Mouse (Mus musculus): Measurements from ENCODE around the gene Dcbld2. TPM values are rescaled to one million over a fixed set of nuclear protein-coding genes. Genes with fewer than 3 reads are reported as not detected.

Dcbld2 gene
- total RNA-seq (2021) = 10 to 100 TPM; 11.2 to 11.6 TPM
- long read RNA-seq, experiment 1, full-length matches to known transcripts = 4 of 8 reads
- long read RNA-seq, experiment 1, partial matches to known transcripts = 1 of 8 reads
- long read RNA-seq, experiment 1, other reads (novel, unspliced or antisense) = 3 of 8 reads
- long read RNA-seq, experiment 2, full-length matches to known transcripts = 1 of 8 reads
- long read RNA-seq, experiment 2, partial matches to known transcripts = 1 of 8 reads
- long read RNA-seq, experiment 2, other reads (novel, unspliced or antisense) = 6 of 8 reads

GRCm38 (mm10) chr16:58408062-58408486, at the start of gene Dcbld2:
TSS of gene Dcbld2 (plus strand) at chr16:58408443.
- peak; percentile 98 for DNase-seq

GRCm38 (mm10) chr16:58377170-58377569, 31.1 kb upstream of the Dcbld2 start:
- no peak for DNase-seq

- no peak for DNase-seq
Observed at GRCm38 (mm10) chr16:58377756-58378503, 30.3 kb upstream of the Dcbld2 start.

DNA sequence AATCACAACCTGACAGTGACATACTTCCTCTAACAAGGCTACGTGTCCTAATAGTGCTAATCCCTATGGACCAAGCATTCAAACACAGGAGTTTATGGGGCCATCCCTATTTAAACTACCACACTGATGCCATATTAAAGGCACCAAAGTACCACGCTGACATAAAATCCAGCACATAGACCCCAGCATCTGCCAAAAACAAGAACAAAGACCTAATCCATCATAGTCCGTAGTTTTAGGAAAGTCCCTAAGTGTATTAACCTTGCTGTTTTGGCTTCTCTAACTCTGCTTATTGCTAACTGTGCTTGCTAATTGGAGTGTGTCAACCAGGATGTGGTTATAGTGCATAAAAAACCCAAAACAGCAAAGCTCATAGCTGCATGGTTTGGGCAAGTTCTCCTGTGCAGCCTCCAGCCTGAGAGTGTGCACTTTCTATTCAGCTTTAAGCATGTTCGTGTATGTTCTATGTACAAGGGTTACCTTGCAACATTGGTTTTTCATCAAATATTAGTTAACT, 21.9 kb upstream of the Dcbld2 start:
- DNase-seq = no peak

GRCm38 (mm10) chr16:58389143-58389755, 19.0 kb upstream of the Dcbld2 start:
- no peak for DNase-seq

DNA sequence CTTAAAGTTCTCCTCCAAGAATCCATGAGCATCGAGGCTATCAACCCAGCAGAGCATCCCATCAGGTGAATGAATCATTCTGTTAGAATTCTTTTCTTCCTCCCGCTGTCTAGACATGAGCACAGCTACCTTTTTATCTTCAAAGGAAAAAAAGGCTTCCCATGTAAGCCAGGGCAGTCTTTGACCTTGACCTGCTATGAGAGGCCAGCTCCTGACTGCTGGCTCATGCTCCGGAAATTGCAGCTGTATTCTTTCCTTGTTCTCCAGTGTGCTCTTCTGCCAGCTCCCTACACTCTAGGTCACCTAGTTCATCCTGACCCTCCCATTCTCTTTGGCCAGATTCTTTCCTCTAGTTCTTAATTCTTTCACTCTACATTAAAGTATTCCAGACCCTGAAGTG, 15.2 kb upstream of the Dcbld2 start:
- no peak for DNase-seq

- DNase-seq = no peak
Observed at GRCm38 (mm10) chr16:58394156-58394555, 14.1 kb upstream of the Dcbld2 start.

GRCm38 (mm10) chr16:58398604-58399003, 9.6 kb upstream of the Dcbld2 start:
- peak; percentile 38 for DNase-seq

DNA sequence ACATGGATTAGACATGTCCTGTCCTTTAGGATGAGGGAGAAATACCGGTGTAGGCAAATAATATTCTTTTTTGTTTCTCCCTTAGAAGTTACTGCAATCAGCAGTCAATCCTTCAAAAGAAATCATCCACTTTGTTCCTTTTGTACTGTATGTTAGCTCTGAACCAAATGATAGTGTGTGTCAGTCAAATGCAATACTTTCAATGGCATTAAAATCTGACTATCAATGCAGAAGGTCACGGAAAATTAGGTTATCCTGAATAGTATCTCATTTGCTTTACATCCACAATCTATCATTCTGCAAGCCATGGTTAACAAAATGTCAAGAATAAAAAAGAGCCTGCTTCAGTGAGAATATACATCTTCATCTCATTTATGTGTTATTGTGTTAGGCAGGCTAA, 7.2 kb upstream of the Dcbld2 start:
- DNase-seq = no peak

DNA sequence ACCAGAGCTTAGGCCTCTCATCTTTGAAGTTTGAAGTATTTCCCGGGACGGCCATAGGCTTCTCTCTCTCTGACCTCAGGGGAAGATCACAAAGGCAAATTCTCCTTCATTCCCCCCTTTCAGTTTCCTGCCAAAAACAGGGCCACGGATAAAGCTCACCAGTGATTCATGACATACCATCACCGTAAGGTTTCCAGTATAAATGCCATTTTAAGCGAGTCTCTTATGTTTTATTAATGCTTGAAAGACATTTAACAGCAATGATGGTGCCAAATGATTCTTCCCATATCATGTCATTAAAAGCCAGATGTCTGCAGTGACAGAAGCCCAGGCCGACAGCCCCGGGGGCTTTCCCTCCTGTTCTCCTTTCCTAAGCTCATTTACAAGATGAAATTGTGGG, 3.6 kb upstream of the Dcbld2 start:
- DNase-seq = no peak

DNA sequence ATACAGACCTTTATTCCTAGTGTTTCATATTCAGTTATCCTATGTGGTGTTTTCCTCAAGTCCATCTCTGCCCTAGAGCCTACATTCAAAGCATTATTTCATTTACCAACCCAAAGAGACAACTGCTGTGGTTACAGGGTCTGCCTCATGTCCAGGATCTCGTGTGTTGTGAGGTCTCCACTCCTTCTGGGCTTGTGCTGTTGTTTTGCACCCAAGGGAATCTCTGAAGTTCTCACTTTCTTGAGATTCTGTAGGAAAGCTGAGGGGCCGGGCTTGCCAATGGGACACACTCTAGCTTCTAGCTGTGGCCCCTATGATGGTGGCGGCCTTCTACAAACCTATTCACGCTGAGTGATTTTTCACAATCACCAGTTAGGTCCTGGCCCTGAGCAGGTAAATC, 3.0 kb upstream of the Dcbld2 start:
- DNase-seq = no peak

DNA sequence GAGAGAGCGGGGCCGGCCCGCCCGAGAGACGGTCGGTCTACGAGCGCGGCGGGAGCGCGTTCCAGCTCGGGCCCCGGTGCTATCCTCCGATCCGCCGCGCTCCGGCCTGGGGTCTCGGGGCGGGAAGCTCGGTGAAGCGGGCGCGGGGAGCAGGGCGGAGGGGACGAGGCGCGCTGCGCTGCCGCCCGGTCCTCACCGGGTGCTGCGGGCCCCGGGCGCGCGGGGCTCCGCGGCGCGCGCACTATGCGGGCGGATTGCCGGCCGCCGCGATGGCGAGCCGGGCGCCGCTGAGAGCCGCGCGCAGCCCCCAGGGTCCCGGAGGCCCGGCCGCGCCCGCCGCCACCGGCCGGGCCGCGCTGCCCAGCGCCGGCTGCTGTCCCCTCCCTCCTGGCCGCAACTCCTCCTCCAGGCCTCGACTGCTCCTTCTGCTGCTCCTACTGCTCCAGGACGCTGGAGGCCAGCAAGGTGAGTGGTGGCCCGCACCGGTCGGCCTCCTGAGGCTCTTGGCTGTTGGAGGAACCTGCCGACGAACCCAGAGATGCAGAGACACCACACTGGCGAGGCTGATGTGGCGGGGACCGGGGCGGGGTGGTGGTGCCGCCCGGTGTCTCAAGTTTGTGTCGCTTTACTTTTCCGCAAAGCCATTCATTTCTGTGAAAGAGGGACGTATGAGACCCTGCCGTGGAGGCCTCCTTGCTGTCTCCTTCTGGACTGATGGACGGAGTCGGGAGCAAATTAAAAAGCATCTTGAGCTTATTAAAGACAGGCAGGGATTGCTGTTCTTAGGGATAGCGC, 441 bp downstream of the Dcbld2 start:
- peak; percentile 44 for DNase-seq

GRCm38 (mm10) chr16:58409825-58410224, 1.6 kb downstream of the Dcbld2 start:
- DNase-seq = no peak

GRCm38 (mm10) chr16:58414801-58415200, 6.6 kb downstream of the Dcbld2 start:
- no peak for DNase-seq

- DNase-seq = no peak
Observed at GRCm38 (mm10) chr16:58415500-58415899, 7.3 kb downstream of the Dcbld2 start.

GRCm38 (mm10) chr16:58421696-58422354, 13.6 kb downstream of the Dcbld2 start:
- DNase-seq = peak; percentile 14

DNA sequence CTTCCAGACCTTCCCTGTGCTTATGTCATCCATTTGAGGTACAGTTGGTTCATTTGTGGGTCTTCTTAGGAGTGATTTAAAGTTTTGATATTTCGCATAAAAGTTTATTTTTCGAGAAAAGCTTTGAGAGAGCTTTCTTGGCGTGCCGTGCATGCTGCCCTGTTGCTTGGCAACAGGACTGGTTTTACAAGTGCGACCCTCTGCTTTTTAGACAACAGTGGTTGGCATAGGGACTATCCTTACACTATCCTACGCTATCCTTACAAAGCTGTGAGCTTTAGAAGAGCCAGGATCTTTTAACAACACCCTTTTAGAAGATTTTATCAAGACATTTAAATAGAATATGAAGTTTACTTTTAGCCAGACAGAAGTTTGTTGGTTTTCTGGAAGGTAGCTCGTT, 22.0 kb downstream of the Dcbld2 start:
- no peak for DNase-seq

GRCm38 (mm10) chr16:58432384-58432783, 24.1 kb downstream of the Dcbld2 start:
- no peak for DNase-seq

DNA sequence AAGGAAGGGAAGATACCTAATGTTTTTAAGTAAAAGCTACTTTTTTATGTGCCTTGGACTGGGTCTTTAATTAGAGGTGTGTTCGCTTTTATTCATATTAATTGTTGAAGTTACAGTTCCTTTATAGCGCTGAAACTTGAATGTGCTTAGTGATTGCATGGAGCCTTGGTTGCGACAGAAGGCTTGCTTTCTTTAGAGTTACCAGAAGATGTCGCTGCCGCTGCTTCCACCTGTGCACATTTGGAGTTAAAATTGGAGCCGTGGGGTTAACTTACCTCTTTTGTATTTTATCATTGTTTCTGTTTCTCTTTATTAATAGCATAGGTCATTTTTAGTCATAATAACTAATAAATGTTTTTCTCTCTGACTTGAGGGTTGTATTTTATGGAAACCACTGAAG, 36.5 kb downstream of the Dcbld2 start:
- no peak for DNase-seq

GRCm38 (mm10) chr16:58446281-58447259, 38.3 kb downstream of the Dcbld2 start:
- no peak for DNase-seq
